Mouse (Mus musculus) R1 (cell line): ENCODE data around the gene E430018J23Rik.

Experiments used
- DNase-seq: peaks from one replicate; pipeline ENCODE4 v3.0.0-alpha.2; 2018; ENCODE audit warnings: low read depth, low spot score

Gene E430018J23Rik

GRCm38 (mm10) chr7:127378310-127378921 is 15.0 kb downstream of the E430018J23Rik start:
- DNase-seq: no peak

GRCm38 (mm10) chr7:127375271-127376245 is 17.9 kb downstream of the E430018J23Rik start, which contains the start of gene Zfp747:
Gene Zfp747 (minus strand): TSS chr7:127376050.
- DNase-seq: peak; percentile 99

- DNase-seq: peak; percentile 50
These were observed 21.6 kb downstream of the E430018J23Rik start for GRCm38 (mm10) chr7:127371870-127372269.

- DNase-seq: no peak
These were observed 22.2 kb downstream of the E430018J23Rik start for GRCm38 (mm10) chr7:127371213-127371612.

GRCm38 (mm10) chr7:127366249-127366648 is 27.2 kb downstream of the E430018J23Rik start:
- no peak for DNase-seq

GRCm38 (mm10) chr7:127364166-127364565 is 29.3 kb downstream of the E430018J23Rik start:
- DNase-seq: peak; percentile 22

GRCm38 (mm10) chr7:127363475-127363921 is 29.9 kb downstream of the E430018J23Rik start:
- DNase-seq: peak; percentile 21

- DNase-seq: peak; percentile 68
These were observed 31.0 kb downstream of the E430018J23Rik start for GRCm38 (mm10) chr7:127362418-127362817.

- DNase-seq: no peak
These were observed 32.0 kb downstream of the E430018J23Rik start for GRCm38 (mm10) chr7:127361449-127361848.

- no peak for DNase-seq
These were observed 33.2 kb downstream of the E430018J23Rik start for GRCm38 (mm10) chr7:127360265-127360664.

GRCm38 (mm10) chr7:127358472-127358871 is 35.0 kb downstream of the E430018J23Rik start:
- no peak for DNase-seq

GRCm38 (mm10) chr7:127357871-127358270 is 35.6 kb downstream of the E430018J23Rik start:
- no peak for DNase-seq

- no peak for DNase-seq
These were observed 37.6 kb downstream of the E430018J23Rik start for GRCm38 (mm10) chr7:127355796-127356195.

- DNase-seq: no peak
These were observed 42.0 kb downstream of the E430018J23Rik start for GRCm38 (mm10) chr7:127351230-127352004.

- peak; percentile 84 for DNase-seq
These were observed 46.8 kb downstream of the E430018J23Rik start for GRCm38 (mm10) chr7:127346676-127347075.

GRCm38 (mm10) chr7:127345512-127346325 is 47.7 kb downstream of the E430018J23Rik start, which contains the start of gene Zfp768:
Gene Zfp768 (minus strand): TSS chr7:127345589.
- DNase-seq: peak; percentile 90

- no peak for DNase-seq
These were observed 48.3 kb downstream of the E430018J23Rik start for GRCm38 (mm10) chr7:127345092-127345491.

- DNase-seq: no peak
These were observed 49.1 kb downstream of the E430018J23Rik start for GRCm38 (mm10) chr7:127344371-127344770.

GRCm38 (mm10) chr7:127343351-127344019 is 49.9 kb downstream of the E430018J23Rik start:
- peak; percentile 29 for DNase-seq

GRCm38 (mm10) chr7:127342888-127343287 is 50.5 kb downstream of the E430018J23Rik start:
- no peak for DNase-seq
